Mouse (Mus musculus) cerebellum, adult 8-10 months (tissue): ENCODE measurements around the gene Ypel3.

Experiments used
- DNase-seq: peaks from one replicate; pipeline ENCODE4 v3.0.0; 2022

Gene Ypel3

GRCm38 (mm10) chr7:126795387-126796317 lies 18.9 kb downstream of the Ypel3 start:
- no peak for DNase-seq

DNA sequence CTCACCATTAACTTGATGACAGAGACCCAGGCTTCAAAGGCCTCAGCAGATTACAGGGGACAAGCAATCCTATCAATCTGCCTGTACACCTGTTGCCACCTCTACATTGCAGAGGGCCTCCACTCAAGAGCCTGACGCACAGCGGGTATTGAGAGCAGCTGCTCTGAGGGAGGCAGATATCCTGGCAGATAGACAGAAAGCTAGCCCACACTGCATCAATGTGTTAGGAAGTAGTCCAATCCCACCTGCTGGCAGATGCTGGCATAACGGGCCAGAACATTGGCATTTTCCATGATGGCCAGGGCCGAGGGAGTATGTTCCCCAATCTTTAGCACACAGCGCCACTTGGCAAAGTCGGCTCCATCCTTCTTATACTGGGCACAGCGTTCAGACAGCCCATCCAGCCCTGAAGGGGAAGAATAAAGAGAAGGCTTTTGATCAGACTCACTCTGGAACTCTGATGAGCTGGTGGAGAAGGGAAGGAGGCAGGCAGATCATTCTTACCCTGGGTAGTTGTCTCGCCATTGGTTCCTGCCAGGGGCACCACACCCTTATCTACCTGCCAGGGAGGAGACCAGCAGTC lies 19.7 kb downstream of the Ypel3 start:
- peak; percentile 59 for DNase-seq

DNA sequence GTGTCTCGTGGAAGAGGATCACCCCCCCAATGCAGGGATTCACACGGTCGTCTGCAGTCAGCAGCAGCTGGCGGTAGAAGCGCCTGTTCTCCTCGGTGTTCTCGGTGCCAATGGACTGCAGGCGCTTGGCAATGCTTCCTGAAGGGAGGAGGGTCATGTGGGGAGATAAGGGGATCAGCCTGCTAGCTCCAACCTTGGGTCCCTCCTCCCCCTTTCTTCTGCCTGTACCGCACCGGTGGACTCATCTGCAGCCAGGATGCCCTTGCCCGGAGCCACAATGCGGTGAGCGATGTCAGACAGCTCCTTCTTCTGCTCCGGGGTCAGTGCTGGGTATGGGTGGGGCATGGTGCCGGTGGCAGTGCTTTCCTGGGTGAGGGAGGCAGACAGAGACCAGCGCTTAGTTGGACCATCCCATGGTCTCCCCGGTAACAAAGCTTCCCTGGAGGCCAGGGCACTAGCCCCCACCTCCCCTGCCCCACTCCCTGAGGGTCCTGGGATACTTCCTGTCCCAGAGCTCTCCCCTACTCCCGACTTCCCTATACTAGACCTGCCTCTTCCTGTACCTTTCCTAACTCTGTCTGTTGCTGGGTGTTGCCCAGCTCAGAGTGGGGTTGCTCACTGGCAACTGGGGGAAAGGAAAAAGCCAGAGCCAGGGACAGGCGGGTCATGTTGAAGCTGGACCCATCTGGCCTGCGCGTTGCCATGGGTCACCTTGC lies 20.8 kb downstream of the Ypel3 start, which contains the start of gene Fam57b:
Gene Fam57b (plus strand): TSS at position 258 of the 716 bp plus-strand sequence.
- DNase-seq: peak; percentile 53

GRCm38 (mm10) chr7:126798127-126799049 lies 21.6 kb downstream of the Ypel3 start:
- peak; percentile 56 for DNase-seq

GRCm38 (mm10) chr7:126799050-126799467 lies 22.3 kb downstream of the Ypel3 start:
- DNase-seq: peak; percentile 96

GRCm38 (mm10) chr7:126799468-126800268 lies 22.9 kb downstream of the Ypel3 start:
- DNase-seq: peak; percentile 81

DNA sequence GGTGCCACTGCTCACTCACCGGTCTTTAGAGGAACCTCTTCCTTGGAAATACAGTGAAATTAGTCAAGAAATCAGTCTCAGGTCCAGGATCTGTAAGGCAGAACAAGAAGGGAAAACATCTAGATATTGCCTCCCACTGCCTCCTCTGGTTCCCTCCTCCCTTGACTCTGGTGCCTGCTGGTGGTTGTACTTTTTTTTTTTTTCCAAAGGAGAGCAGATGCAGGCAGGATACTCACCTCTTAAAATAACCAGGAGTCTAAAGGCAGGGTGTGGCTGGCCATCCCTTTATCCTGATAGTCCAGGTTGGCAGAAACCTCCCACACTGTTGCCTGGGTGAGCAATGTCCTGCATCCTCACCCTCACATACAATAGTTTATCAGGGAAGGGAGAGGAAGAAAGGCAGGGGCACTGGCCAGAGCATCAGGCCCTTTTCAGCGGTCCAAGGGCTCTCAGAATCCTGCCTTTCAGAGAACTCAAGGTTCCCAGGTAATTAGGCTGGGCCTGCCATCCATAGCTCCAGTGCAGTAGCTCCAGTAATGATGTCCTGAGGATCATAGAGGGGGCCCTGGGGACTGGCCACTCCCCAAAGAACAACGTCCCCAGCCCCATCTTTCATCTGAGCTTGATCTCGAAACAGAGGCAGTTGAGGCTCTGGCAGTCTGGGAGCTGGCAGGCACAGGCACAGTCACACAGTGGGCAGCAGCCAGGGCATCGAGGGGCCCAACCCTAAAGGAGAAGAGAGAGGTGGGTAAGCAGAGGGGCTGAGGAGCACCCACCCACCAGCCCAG lies 23.7 kb downstream of the Ypel3 start:
- DNase-seq: peak; percentile 46

DNA sequence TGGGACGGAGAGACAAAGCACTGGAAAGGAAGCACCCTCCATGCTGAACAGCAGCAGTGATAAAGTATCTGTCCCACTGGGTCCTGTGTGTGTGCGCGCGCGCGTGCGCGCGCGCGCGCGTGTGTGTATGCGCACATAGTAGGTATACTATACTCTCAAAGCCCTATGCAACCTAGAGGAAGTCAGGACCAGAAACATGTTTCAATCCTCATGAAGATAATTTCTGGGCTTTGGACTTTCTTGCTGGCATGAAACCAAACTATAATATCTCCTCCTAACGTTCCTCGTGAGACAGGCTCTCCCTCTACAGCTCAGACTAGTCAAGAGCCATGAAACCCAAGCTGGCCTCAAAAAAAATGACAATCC lies 24.3 kb downstream of the Ypel3 start:
- no peak for DNase-seq

- no peak for DNase-seq
Observed at GRCm38 (mm10) chr7:126802134-126802889, 25.6 kb downstream of the Ypel3 start.

GRCm38 (mm10) chr7:126803181-126803580 lies 26.4 kb downstream of the Ypel3 start:
- DNase-seq: no peak

GRCm38 (mm10) chr7:126803751-126804150 lies 27.0 kb downstream of the Ypel3 start:
- DNase-seq: no peak

- DNase-seq: no peak
Observed at GRCm38 (mm10) chr7:126806956-126807355, 30.2 kb downstream of the Ypel3 start.

- DNase-seq: no peak
Observed at GRCm38 (mm10) chr7:126807405-126807804, 30.6 kb downstream of the Ypel3 start.

- DNase-seq: peak; percentile 87
Observed at GRCm38 (mm10) chr7:126808703-126809455, 32.1 kb downstream of the Ypel3 start.

DNA sequence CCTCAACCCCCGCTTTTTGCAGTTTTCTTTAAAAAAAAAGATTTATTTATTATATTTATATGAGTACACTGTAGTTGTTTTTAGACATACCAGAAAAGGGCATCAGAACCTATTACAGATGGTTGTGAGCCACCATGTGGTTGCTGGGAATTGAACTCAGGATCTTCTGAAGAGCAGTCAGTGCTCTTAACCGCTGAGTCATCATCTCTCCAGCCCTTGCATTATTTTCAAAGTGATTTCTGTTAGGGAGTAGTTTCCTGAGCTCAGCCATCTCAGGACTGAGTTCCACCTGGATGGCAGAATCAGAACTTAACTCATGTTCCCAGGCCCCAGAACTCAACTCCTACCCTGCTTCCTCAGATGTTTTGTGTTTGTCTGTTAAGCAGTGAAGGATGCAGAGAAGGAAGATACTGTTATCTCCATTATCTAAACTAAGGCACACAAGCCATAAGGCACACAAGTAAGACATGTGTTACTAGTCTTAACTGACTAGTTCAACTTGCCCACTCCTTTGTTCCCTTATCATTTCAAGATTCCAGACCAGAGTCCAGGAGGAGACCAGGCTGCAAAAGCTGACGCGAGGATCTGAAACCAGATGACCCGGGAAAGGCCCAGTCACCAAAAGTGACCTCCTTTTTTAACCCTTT lies 33.1 kb downstream of the Ypel3 start:
- no peak for DNase-seq

DNA sequence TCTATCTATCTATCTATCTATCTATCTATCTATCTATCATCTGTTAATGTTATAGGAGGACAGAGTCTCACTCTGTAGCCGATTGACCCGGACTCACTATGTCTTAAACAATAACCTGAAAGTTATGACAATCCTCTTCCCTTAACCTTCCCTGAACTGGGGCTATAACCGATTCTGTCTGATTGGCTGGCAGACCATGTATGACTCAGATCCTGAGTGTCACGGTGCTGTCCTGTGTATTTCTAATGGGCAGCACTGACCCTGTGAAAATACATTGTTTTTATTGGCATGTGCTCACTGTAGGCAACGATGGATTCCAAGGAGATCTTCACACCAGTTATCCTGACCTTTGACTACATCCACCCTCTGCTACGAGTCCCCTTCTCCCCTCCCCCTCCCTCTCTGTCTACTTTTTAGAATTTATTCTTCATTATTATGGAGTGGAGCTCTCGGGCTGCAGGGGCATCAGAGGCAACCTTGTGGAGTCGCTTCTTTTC lies 39.0 kb downstream of the Ypel3 start:
- DNase-seq: no peak

GRCm38 (mm10) chr7:126816494-126816893 lies 39.7 kb downstream of the Ypel3 start:
- DNase-seq: no peak

GRCm38 (mm10) chr7:126817595-126817994 lies 40.8 kb downstream of the Ypel3 start:
- no peak for DNase-seq
